Mouse (Mus musculus): ENCODE measurements around the gene Spata1. TPM values are rescaled to one million over a fixed set of nuclear protein-coding genes. Genes with fewer than 3 reads are reported as not detected.

The Spata1 gene
- polyA plus RNA-seq, 1 experiment from 2014 or later, result 5.7 TPM

Other genes with a start within 250 kb of the Spata1 start
- gene Ssx2ip, start 95.1 kb downstream of the Spata1 start, polyA plus RNA-seq (2014; fragmentation: Nextera tagmentation; extraction: Ambion mirVana), result 32.5 and 35.5 TPM in 2 replicates
- gene Ctbs, start 50.0 kb downstream of the Spata1 start, polyA plus RNA-seq (2014; fragmentation: Nextera tagmentation; extraction: Ambion mirVana), result 6.1 and 6.7 TPM in 2 replicates
- 1,092 and 1,165 TPM in 2 replicates for gene Gng5, start 54 bp upstream of the Spata1 start, polyA plus RNA-seq (2014; fragmentation: Nextera tagmentation; extraction: Ambion mirVana)
- 77.2 and 87.9 TPM in 2 replicates for gene Rpf1, start 21.7 kb upstream of the Spata1 start, polyA plus RNA-seq (2014; fragmentation: Nextera tagmentation; extraction: Ambion mirVana)
- gene Uox, start 70.7 kb upstream of the Spata1 start, polyA plus RNA-seq (2014; fragmentation: Nextera tagmentation; extraction: Ambion mirVana), result not detected in 2 replicates
- gene Dnase2b, start 115.8 kb upstream of the Spata1 start, polyA plus RNA-seq (2014; fragmentation: Nextera tagmentation; extraction: Ambion mirVana), result not detected in 2 replicates
- not detected in 2 replicates for gene 4930503B20Rik, start 151.6 kb upstream of the Spata1 start, polyA plus RNA-seq (2014; fragmentation: Nextera tagmentation; extraction: Ambion mirVana)
- 0.86 and 1.2 TPM in 2 replicates for gene Samd13, start 185.8 kb upstream of the Spata1 start, polyA plus RNA-seq (2014; fragmentation: Nextera tagmentation; extraction: Ambion mirVana)

All from embryonic facial prominence, embryonic 11.5 days (tissue).